Mouse (Mus musculus) T-helper 17 cell (primary cell): Measurements from ENCODE around the gene Pycr1.
"Not testable (repeated sequence)": the region's sequence is repeated elsewhere in the genome, so short reads cannot be mapped to it uniquely, and the experiment has no call there.

Source experiments
- in situ Hi-C, 2 experiments: fragments of 300-600 bp; cut with MboI, MseI; formaldehyde crosslinking; loops; 1 replicate in 1 of 2; 2 replicates in 1 of 2; pipeline ENCODE4 v1.15.1; 2025; ENCODE audit warnings: high pct_unique_total_duplicates in 2 of 2

Gene Pycr1

GRCm38 (mm10) chr11:120643601-120643987 lies at the start of gene Pycr1:
Pycr1 (minus strand) TSS chr11:120643769.
- in situ Hi-C loops, result no loop called here

DNA sequence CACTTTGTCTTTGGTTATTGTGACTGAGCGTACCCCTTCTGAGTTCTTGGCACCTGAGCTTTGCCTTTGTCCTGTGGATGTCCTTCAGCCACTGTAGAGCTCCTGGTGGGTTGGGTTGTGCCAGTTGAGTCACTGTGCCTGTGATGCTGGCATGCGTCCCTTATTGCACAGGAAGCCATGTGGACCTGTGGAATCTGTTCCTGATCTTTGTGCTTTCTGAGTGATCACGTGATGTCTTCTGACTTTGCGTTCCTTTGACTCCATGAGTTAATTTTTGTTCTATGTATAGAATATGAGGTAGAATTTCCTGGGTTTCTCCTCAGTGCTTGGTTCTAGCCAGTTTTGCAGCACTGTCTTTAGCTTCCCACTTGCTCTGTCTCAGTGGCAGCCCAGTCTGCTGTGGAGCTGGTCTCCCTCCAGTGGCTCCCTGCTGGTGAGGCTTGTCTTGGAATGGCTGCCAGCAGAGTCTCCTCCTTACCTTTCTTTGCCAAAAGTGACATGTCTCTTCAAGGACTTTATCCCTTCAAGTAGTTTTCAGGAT lies 49.0 kb upstream of the Pycr1 start:
- in situ Hi-C loops, result no loop called here

DNA sequence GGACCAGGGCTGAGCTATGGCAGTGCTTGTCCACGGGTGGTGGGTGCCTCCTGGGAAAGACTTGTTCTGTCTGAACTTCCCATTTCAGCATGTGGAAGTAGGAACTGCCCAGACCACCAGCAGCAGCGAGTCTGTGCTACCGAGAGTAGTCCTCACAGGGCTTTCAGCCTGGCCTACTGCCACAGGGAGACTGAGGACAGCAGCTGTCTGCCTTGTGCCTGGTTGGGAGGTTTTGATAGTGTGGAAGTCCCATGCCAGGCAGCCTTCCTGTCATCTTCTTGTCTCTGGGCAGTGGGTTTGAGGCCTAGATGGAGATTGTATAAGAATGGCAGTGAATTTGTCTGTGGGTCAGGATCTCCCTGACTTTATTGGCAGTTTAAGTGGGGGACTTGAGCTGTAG lies 45.8 kb upstream of the Pycr1 start:
- in situ Hi-C loops, result no loop called here

- in situ Hi-C loops, result no loop called here
These were observed 43.2 kb upstream of the Pycr1 start for GRCm38 (mm10) chr11:120686650-120687272.

DNA sequence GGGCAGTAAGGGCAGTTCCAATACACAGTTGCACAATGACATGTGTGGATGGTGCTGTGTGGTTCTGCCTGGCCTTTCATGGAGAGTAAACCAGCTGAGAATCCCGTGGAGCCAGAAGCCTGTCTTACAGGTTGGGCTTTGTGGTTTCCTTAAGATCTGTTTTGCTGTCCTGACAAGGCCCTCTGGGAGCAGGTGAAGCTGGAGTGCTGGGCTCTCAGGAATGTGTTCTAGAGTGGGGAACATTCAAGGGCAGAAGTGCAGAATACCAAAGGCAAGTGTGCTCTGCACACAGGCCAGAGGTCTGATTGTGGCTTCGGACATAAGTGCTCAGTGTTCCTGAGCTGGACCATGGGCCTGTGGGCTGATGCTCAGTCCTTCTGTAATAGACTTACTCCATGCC lies 41.1 kb upstream of the Pycr1 start:
- in situ Hi-C loops, result no loop called here

GRCm38 (mm10) chr11:120684086-120684485 lies 40.5 kb upstream of the Pycr1 start:
- in situ Hi-C loops, result no loop called here

DNA sequence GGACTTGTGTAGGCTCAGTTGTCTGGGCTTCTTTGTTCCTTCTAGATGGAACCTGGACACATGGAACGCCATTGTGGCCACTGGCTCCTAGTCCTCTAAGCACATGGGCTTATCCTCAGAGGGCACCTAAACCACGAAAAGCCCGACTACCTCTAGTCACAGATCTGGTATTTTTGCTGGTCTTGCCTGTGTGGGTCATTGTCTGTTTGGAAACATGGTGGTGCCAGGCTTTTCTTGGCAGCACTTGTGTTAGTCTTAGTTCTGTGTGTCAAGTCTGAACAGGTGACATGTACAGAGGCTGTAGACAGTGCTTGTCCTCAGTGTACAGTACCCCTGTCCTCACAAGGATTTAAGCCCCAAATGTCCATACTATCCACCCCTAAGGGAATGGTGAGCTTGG lies 40.0 kb upstream of the Pycr1 start:
- in situ Hi-C loops, result no loop called here

- in situ Hi-C loops, result no loop called here
These were observed 39.1 kb upstream of the Pycr1 start for GRCm38 (mm10) chr11:120682683-120683082.

- in situ Hi-C loops, result no loop called here
These were observed 36.3 kb upstream of the Pycr1 start for GRCm38 (mm10) chr11:120679909-120680308.

GRCm38 (mm10) chr11:120676951-120677350 lies 33.4 kb upstream of the Pycr1 start:
- in situ Hi-C loops, result no loop called here

GRCm38 (mm10) chr11:120675875-120676274 lies 32.3 kb upstream of the Pycr1 start:
- in situ Hi-C loops, result not testable (repeated sequence)

DNA sequence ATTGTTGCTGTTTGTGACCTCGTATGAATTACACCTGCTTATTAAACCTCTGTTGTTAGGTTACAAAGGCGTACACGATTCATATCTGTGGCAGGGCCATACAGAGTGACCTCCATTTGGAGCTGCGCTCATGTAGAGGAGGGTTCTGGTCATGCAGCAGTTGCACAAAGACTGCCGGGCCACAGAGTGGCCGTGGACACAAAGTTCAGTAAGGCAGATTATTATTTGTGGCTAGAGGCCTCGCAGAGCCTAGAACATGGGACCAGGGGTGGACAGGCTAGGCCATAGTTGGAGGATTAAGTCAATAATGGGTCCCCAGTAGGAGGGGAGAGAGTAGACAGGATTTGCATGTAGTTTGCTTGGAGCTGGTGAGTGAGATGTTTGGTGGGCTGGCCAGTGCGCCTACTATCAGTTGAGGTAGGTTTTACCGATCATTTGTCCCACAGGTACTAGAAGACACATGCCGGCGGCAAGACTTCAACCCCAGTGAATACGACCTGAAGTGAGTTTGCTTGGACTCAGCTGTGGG lies 30.1 kb upstream of the Pycr1 start:
- in situ Hi-C loops, result no loop called here

DNA sequence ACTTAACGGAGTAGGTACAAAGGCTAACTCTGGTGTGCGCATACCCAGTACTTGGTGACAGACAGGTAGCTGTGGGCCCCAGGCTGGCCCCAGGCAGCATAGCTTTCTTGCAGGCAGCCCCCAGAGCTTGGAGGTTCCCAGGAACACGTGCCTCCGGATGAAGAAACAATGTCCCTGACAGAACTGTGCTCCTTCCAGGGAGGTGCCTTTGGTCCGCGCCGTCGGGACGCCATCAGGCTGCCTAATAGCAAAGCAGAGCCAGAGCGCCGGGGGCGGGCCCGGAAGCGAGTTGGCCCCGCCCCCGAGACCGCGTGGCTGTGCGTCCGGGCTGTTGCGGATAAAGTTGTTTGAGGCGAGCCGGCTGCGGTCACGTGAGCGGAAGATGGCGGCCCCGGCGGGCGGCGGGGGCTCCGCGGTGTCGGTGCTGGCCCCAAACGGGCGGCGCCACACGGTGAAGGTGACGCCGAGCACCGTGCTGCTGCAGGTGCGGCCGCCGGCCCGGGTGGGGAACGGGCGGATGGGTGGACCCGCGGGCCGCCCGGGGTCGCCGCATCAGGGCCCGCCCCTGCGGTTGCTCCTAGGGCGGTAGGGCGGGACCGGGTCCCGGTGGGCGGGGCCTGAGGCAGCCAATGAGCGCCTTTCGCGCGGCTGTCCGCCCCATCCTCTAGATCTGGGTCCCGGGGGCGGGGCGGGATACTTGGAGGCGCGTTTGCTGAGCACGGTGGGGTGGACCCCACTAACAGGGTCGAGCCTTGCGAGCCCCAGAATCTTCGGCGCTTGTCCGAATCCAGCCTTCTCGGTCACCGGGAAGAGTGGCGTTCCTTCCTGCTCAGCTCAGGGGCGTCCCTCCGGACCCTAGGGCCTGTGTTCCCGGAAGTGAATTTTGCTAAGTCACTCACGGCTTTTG lies 29.4 kb upstream of the Pycr1 start, which contains the start of gene Aspscr1:
Gene Aspscr1, plus strand, starts transcription at position 287 of the 907 bp plus-strand sequence.
- in situ Hi-C loops, result no loop called here

DNA sequence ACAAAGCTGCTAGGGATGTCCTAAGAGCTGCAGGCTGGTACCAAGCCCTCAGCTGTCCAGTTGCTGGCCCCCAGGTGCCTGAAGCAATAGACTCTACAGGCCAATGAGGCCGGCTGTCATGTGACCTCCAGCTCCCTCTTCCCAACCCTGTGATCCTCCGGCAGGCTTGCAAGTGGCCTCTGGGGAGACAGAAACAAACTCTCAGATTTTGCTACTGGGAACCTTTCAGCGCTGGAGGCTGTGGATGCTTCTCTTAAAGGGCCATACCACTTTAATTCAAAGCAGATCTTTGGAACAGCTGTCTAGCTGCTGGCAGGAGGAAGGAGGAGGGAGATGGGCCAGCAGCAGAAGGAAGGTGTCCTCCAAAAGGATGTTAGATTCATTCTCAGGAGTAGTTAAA lies 23.0 kb upstream of the Pycr1 start:
- in situ Hi-C loops, result no loop called here

GRCm38 (mm10) chr11:120665406-120665805 lies 21.8 kb upstream of the Pycr1 start:
- in situ Hi-C loops, result no loop called here

DNA sequence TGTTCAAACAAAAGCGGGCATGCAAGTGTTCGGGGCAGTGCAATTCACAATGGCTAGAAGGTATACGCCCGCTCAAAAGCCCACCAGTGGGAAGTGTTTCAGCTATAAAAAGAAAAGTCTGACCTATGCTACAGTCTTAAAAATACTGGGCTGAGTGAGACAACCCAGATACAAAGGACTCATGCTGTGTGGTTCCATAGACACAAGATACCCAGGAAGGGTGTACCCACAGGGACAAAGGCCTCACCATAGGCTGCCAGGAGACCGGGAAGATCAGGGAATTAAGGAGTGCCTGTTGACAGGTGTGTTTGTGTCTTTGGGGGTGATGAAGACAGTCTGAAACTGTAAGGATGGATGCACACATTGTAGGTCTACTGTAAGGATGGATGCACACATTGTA lies 20.1 kb upstream of the Pycr1 start:
- in situ Hi-C loops, result no loop called here

- in situ Hi-C loops, result no loop called here
These were observed 19.2 kb upstream of the Pycr1 start for GRCm38 (mm10) chr11:120662759-120663158.

DNA sequence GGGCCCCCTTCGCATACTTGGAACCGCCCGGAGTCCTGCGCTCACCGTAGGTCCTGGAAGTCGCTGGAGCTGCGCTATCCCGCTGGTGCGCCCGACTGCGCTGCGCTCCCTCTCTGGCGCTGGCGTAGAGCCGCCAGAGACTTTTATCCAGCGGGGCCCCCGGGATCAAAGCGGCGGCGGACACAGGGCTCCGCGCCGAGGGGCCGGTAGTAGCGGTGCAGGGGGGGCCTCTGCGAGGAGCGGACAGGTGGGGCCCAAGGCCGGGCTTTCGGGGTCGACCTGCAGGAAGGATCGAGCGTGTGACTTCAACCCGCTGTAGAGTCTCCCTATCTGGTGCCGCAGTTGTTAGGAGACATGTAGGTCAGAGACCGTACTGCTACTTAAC lies 17.5 kb upstream of the Pycr1 start, which contains the start of gene Notum:
Gene Notum, minus strand, starts transcription at position 100 of the 385 bp plus-strand sequence.
- in situ Hi-C loops, result no loop called here

DNA sequence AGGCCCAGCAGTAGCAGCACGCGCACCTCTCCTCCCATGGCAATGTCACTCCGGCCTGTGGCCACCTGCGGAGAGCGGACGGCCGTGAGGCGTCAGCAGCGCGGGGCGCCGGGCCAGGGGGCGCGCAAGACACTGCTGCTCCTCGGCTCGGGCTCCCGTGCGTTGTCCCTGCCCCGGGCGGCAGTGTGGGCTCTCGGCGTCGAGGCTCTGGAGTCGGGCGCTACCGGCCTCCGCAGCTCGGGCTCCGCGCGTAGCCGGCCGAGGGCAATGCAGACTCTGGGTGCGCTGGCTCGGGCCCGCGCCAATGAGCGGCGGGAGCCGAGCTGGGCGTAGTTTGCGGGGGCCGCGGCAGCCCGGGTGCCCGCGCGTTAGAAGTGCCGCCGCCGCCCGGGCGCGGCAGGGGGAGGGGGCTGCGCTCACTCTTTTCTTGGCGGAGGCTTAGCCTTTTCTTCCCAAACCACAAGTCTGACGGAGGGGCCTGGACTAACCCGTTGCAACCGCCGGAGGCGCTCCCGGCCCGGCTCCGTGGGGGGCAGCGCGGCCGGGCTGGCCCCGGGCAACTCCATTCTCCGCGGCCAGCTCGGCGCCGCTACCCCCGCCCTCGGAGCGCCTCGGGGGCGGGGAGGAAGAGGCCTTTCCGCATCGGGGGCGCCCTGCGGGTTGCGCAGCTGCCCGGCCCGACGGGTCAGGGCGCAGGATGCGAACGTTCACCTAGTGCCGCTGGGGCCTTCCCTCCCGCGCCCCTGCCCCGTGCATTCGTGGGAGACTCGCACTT lies 16.9 kb upstream of the Pycr1 start:
- in situ Hi-C loops, result no loop called here

GRCm38 (mm10) chr11:120659509-120660300 lies 16.1 kb upstream of the Pycr1 start:
- in situ Hi-C loops, result no loop called here
